Mouse (Mus musculus): ENCODE measurements at regions not wholly inside any gene's neighbourhood (a gene's known extent, or its start where the extent isn't known, plus 50 kb on each side); places are given as distances from the start of the nearest gene placed in this dataset.
A peak's percentile ranks its signal among the peaks of the same experiment; 100 is the strongest.

- DNase-seq (ENCODE audit: low read depth, low spot score) = no peak
Measured at GRCm38 (mm10) chr15:36888351-36889069, 119.1 kb downstream of the Zfp706 start.

DNA sequence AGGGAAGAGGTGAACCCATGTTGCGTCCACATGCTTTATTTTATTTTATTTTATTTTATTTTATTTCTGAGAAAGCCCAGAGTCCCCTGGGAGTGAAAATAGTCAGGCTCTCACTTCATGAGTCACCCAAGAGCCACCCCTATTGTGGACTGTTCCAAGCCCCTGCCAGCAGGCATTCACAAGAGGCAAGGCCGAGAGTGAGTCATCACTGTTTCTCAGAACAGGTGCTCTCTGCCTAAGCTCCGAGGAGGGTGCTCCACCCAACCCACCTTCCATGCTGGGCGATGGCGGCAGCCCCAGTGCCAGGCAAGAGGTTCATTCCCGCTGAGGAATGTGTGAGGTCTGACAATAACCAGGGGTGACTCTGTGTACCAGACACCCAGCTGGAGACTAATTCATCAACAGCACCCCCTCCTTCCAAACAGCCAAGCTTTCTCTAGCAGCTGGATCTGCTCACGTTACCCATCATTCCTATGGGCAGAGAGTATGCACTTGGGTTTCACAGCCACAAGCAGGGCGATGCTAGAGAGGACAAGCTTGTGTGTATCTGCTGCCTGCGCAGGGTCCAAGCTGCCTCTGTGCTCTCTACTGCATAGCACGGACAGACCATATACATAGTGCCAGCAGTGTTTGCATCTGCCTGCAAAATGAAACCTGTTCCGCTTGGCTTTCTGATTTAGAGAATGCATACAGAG is 122.8 kb downstream of the Zfp706 start:
- DNase-seq (ENCODE audit: low read depth, low spot score) = peak; percentile 70

- no peak for DNase-seq (ENCODE audit: low read depth, low spot score)
Measured at GRCm38 (mm10) chr15:36884074-36884473, 123.5 kb downstream of the Zfp706 start.

DNA sequence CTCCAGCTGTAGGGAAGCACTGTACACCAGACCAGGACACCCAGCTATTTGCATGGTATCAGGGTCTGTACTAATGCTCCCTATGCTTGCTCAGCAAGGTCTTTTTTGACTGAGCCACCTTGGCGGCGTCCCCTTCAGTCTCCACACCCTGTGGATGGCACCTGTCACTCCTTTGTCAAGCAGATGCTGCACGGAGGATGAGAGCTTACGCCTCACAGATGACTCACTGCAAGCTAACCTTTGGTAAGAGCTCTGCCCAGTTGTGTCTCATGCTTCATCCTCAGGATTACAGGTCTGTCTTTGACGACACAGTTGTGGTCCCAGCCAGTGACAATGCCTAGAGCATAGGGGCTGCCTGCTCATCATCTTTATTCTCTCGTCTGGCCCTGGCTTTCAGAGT is 124.4 kb downstream of the Zfp706 start:
- no peak for DNase-seq (ENCODE audit: low read depth, low spot score)

DNA sequence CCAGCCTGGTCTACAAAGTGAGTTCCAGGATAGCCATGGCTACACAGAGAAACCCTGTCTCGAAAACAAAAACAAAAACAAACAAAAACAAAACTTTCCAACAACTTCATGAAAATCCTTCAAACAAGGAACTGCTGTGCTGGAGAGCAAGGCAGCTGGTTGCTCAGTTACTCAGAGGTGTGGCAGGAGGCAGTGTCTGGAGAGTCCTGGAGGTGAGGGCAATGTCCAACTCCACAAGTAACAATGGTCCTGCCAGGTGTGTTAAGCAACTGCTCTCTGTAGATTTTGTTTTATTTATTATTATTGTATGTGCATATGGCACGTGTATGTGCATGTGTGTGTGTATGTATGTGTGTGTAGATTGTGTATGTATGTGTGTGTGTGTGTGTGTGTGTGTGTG is 126.0 kb downstream of the Zfp706 start:
- no peak for DNase-seq (ENCODE audit: low read depth, low spot score)

GRCm38 (mm10) chr15:36880602-36881001 is 127.0 kb downstream of the Zfp706 start:
- DNase-seq (ENCODE audit: low read depth, low spot score) = no peak

DNA sequence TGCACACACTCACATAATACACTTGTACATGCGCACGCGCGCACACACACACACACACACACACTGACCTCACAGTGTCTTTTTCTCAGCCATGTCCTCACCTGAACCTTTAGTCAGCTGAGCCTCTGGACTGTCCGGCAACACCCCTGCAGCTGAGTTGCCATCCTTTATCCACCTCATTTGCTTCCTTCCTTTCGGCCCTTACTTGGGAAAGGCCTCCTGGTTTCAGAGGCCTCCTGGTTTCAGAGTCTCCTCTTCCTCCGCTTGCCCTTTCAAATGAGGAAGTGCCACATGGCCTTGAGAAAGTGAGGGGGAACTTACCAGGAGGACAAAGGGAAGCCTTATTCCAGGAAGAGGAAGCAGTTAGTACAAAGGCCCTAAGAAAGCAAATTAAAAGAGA is 128.0 kb downstream of the Zfp706 start:
- DNase-seq (ENCODE audit: low read depth, low spot score) = no peak

GRCm38 (mm10) chr15:36878960-36879359 is 128.6 kb downstream of the Zfp706 start:
- DNase-seq (ENCODE audit: low read depth, low spot score) = no peak

DNA sequence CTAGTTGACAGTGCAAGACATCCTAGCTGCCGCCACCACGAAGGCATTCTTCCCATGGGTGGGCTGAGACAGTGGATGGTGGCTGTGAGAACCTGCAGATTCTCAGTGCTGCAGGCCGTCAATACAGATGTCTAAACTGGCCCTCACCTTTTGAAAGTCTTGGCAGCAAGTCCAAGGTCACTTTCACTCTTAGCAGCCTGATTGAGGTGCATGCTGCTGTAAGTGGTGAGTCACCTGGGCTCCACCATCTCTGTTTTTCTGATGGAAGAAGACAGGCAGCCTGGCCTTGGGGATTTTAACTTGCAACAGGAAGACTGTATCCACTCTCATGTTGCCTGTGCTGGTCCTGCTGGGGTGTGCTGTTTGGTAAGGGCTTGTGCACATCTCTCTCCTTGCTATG is 129.3 kb downstream of the Zfp706 start:
- DNase-seq (ENCODE audit: low read depth, low spot score) = no peak

DNA sequence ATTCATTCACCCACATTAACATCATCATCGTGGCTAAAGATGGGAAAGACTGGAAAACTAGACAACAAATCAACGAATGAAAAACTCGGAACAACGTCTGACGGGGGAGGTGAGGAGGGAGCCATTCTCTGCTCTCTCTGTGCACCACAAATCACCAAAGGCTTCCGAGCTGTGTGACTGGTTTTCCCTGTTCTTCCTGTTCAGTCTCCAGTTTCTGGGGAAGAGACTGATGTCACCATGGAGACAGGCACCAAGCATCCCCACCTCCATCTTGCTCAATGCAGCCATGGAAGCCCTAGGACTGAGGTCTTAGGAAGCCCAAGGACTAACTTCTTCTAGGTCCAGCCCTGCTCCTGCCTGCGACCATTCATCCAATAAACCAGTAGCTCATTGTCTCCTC is 130.1 kb downstream of the Zfp706 start:
- no peak for DNase-seq (ENCODE audit: low read depth, low spot score)

DNA sequence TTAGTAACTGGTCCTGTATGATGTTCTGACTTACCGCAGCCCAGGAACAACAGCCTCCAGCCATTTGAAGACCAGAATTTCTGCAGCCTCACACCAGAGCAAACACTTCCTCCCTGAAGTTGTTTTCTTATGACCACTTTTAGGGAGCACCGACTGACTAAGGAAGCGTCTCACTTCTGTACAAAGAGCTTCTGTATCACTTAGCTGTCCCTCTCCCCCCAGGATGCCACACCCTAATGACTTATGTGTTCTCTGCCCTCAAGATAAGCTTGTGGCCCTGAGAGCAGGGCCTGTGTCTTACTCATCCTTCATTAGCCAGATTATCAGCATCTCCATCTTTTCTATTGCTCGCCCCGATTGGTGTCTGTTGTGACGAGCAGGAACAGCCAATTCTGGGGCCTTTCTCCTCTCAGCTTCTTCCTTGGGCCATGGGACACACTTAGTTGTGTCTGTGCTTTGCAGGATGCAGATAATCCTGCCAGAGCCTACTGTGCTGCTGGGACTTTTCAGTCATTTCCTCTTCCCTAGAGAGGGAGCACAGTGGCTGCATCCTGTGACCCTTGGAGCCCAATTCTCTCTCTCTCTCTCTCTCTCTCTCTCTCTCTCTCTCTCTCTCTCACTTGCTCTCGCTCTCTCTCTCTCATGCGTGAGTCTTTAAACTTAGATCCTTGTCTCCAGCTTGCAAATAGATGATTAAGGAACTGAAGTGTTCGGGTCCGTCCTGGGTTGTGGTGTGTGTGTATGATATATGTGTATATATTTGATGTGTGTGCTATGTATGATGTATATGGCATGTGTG is 131.4 kb downstream of the Zfp706 start:
- DNase-seq (ENCODE audit: low read depth, low spot score) = no peak

- DNase-seq (ENCODE audit: low read depth, low spot score) = no peak
Measured at GRCm38 (mm10) chr15:36874555-36874954, 133.0 kb downstream of the Zfp706 start.

DNA sequence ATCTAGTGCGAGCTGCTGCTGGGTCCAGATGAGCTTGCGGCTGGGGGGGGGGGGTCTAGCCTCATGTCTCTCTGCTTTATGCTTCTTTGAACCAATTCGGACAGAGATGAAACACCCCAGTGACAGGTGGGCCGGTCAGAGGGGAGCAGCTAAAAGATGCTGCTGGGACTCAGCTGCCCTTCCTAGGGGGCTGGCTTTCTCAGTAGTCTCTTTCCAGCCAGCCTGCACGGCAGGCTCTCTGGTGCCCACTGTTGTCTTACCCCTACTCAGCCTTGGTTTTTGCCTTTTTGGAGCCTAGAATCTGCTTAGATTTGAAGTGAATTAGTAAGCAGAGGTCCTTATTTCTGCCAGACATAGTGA is 133.7 kb downstream of the Zfp706 start:
- no peak for DNase-seq (ENCODE audit: low read depth, low spot score)

GRCm38 (mm10) chr15:36873058-36873883 is 134.3 kb downstream of the Zfp706 start:
- peak; percentile 10 for DNase-seq (ENCODE audit: low read depth, low spot score)

GRCm38 (mm10) chr15:36872566-36872965 is 135.0 kb downstream of the Zfp706 start:
- no peak for DNase-seq (ENCODE audit: low read depth, low spot score)

DNA sequence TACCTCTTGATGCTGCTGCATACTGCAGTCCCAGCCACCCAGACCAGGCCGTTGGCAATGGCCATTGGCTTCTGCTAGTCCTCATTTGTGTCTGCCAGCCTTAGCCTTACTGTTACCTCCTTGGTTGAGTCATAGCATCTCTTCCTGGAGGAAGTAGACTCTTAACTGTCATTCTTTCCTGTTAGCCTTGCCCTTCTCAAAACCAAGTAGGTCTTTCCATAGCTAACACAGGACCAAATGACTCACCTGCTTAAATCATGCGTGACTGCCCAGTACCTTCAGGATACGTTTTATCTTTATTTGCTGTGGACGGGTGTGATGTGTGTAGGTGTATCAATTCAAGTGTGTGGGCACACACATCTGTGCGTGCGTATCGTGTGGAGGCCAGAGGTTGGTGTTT is 136.9 kb downstream of the Zfp706 start:
- DNase-seq (ENCODE audit: low read depth, low spot score) = no peak

DNA sequence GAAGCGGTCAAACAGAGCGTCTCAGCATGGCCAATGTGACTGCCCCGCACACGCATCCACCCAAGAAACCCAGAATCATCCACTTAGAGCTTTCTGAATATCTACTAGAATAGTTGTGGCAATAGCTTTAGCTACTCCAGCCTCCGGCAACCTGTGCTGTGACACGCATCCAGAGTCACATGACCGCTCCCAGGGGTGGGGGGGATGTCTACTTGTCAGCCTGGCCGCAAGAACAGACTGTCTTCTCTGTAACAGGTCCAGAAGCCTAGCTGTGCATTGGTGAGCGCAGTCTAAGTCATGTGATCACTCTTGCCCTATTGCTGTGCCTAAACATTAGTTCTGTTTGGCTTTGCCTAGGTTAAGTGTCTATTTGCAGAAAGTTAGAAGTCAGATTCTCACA is 137.5 kb downstream of the Zfp706 start:
- DNase-seq (ENCODE audit: low read depth, low spot score) = no peak

GRCm38 (mm10) chr15:36866088-36866487 is 141.5 kb downstream of the Zfp706 start:
- no peak for DNase-seq (ENCODE audit: low read depth, low spot score)

DNA sequence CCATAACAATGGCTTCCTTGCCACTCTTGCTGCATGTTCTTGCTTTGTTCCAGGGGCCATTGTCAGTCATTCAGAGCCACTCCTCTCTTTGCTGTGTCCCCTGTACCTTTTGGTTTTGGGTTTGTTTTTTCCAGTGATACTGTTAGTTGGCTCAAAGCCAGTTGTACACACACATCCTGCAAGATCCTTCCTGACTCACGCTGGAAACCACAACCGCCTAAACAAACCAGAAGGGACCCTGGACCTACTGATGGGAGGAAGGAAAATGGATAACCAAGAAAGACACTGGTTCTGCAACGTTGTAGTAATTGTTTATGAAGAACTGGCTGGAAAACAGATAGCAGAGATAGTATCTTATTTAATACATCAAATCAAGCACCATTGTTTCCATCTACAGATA is 142.2 kb downstream of the Zfp706 start:
- no peak for DNase-seq (ENCODE audit: low read depth, low spot score)

GRCm38 (mm10) chr15:36864046-36864445 is 143.5 kb downstream of the Zfp706 start:
- no peak for DNase-seq (ENCODE audit: low read depth, low spot score)

DNA sequence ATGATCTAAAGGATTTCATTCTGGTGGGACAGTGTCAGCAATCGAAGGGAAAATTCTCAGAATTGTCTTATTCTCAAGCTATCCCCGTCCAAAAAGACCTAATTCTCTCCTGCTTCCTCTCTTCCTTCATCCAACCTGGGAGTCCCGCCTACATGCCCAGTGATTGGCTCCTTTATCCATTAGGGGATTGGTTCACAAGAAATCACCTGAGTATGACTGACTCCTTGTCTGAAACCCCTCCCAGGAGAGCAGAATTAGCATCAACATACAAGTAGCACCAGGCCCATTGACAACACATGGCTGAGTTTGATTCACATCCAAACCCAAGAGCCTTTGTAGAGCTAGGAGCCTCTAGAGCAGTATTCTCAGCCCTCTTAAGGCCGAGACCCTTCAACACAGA is 148.9 kb downstream of the Zfp706 start:
- DNase-seq (ENCODE audit: low read depth, low spot score) = no peak

DNA sequence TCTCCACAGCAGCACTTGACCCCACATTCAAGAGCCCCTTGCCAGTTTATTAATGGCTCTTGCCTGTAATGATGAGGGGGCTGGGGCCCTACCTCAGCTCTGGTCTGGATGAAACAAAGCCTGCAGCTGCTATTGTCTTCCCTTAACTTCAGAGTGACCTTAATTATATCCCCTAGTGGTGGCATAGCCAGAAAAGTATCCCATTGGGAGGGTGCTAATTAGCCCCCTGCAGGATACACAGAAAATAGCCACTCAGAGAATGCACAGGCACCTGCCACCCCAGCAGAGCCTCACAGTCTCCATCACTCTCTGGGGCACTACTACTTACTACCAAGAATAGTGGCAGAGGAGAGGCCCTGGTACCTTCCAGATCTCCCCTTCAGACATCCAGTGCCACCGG is 150.0 kb downstream of the Zfp706 start:
- DNase-seq (ENCODE audit: low read depth, low spot score) = no peak

All from telencephalon, adult 2 months (tissue).